Mouse (Mus musculus): ENCODE measurements around the gene Plekhm1. TPM values are rescaled to one million over a fixed set of nuclear protein-coding genes. Genes with fewer than 3 reads are reported as not detected.

Plekhm1 gene
- polyA plus RNA-seq, 1 experiment: 23.7 TPM

- H3K4me3 ChIP-seq (replicated peaks; ENCODE audit: control insufficient read depth, low read depth, low read length): no peak overlapping the region
- H3K27ac ChIP-seq (ENCODE audit: control insufficient read depth, insufficient read depth, low read depth, low read length, poor library complexity): no peak overlapping the region
- TF ChIP-seq CTCF (IDR thresholded peaks at IDR 0.05; ENCODE audit: control insufficient read depth, insufficient read depth, low read length) (no peak), POLR2A (IDR thresholded peaks at IDR 0.05; ENCODE audit: borderline replicate concordance, control insufficient read depth, low read depth, low read length) (no peak)
- H3K4me1 ChIP-seq (ENCODE audit: control insufficient read depth, insufficient read depth, low read length): peaks cover 7% of the 10 kb centered on the region
- WGBS: 65% methylated on average over 9 of the region's 9 CpGs
These were observed 38.6 kb downstream of the Plekhm1 start for GRCm38 (mm10) chr11:103373922-103374321.

- Histone ChIP-seq H3K4me3 (replicated peaks; ENCODE audit: control insufficient read depth, low read depth, low read length) (no peak overlapping the region), H3K4me1 (ENCODE audit: control insufficient read depth, insufficient read depth, low read length) (peaks cover 7% of the 10 kb centered on the region), H3K27ac (ENCODE audit: control insufficient read depth, insufficient read depth, low read depth, low read length, poor library complexity) (no peak overlapping the region)
- TF ChIP-seq POLR2A (IDR thresholded peaks at IDR 0.05; ENCODE audit: borderline replicate concordance, control insufficient read depth, low read depth, low read length) (no peak), CTCF (IDR thresholded peaks at IDR 0.05; ENCODE audit: control insufficient read depth, insufficient read depth, low read length) (no peak)
- 54% methylated on average over 4 of the region's 4 CpGs for WGBS
These were observed 39.9 kb downstream of the Plekhm1 start for GRCm38 (mm10) chr11:103372561-103372960.

GRCm38 (mm10) chr11:103372068-103372467, 40.4 kb downstream of the Plekhm1 start:
- H3K27ac ChIP-seq (ENCODE audit: control insufficient read depth, insufficient read depth, low read depth, low read length, poor library complexity): no peak overlapping the region
- TF ChIP-seq CTCF (IDR thresholded peaks at IDR 0.05; ENCODE audit: control insufficient read depth, insufficient read depth, low read length): no peak
- no peak for TF ChIP-seq POLR2A (IDR thresholded peaks at IDR 0.05; ENCODE audit: borderline replicate concordance, control insufficient read depth, low read depth, low read length)
- WGBS: 38% methylated on average over 3 of the region's 3 CpGs
- H3K4me3 ChIP-seq (replicated peaks; ENCODE audit: control insufficient read depth, low read depth, low read length): no peak overlapping the region
- H3K4me1 ChIP-seq (ENCODE audit: control insufficient read depth, insufficient read depth, low read length): peaks cover 7% of the 10 kb centered on the region

GRCm38 (mm10) chr11:103371222-103371539, 41.3 kb downstream of the Plekhm1 start:
- no peak overlapping the region for H3K27ac ChIP-seq (ENCODE audit: control insufficient read depth, insufficient read depth, low read depth, low read length, poor library complexity)

GRCm38 (mm10) chr11:103370397-103371221, 41.9 kb downstream of the Plekhm1 start:
- Histone ChIP-seq H3K27ac (ENCODE audit: control insufficient read depth, insufficient read depth, low read depth, low read length, poor library complexity) (no peak overlapping the region), H3K4me1 (ENCODE audit: control insufficient read depth, insufficient read depth, low read length) (peaks cover 7% of the 10 kb centered on the region), H3K4me3 (replicated peaks; ENCODE audit: control insufficient read depth, low read depth, low read length) (no peak overlapping the region)
- TF ChIP-seq CTCF (IDR thresholded peaks at IDR 0.05; ENCODE audit: control insufficient read depth, insufficient read depth, low read length) (no peak), POLR2A (IDR thresholded peaks at IDR 0.05; ENCODE audit: borderline replicate concordance, control insufficient read depth, low read depth, low read length) (no peak)
- WGBS: 84% methylated on average over 9 of the region's 9 CpGs

More at GRCm38 (mm10) chr11:103371222-103371539, 41.3 kb downstream of the Plekhm1 start:
- peaks cover 7% of the 10 kb centered on the region for H3K4me1 ChIP-seq (ENCODE audit: control insufficient read depth, insufficient read depth, low read length)
- 44% methylated on average over 3 of the region's 3 CpGs for WGBS
- H3K4me3 ChIP-seq (replicated peaks; ENCODE audit: control insufficient read depth, low read depth, low read length): no peak overlapping the region
- TF ChIP-seq POLR2A (IDR thresholded peaks at IDR 0.05; ENCODE audit: borderline replicate concordance, control insufficient read depth, low read depth, low read length): no peak
- no peak for TF ChIP-seq CTCF (IDR thresholded peaks at IDR 0.05; ENCODE audit: control insufficient read depth, insufficient read depth, low read length)

- Histone ChIP-seq H3K4me1 (ENCODE audit: control insufficient read depth, insufficient read depth, low read length) (peaks cover 1% of the 10 kb centered on the region; the same call in 1 of the 2 replicates), H3K27ac (ENCODE audit: control insufficient read depth, insufficient read depth, low read depth, low read length, poor library complexity) (no peak overlapping the region), H3K4me3 (replicated peaks; ENCODE audit: control insufficient read depth, low read depth, low read length) (no peak overlapping the region)
- no peak for TF ChIP-seq CTCF (IDR thresholded peaks at IDR 0.05; ENCODE audit: control insufficient read depth, insufficient read depth, low read length)
- no peak for TF ChIP-seq POLR2A (IDR thresholded peaks at IDR 0.05; ENCODE audit: borderline replicate concordance, control insufficient read depth, low read depth, low read length)
- 77% methylated on average over 4 of the region's 4 CpGs for WGBS
These were observed 47.0 kb downstream of the Plekhm1 start for GRCm38 (mm10) chr11:103365530-103365929.

- Histone ChIP-seq H3K4me1 (ENCODE audit: control insufficient read depth, insufficient read depth, low read length) (peaks cover 1% of the 10 kb centered on the region; the same call in 1 of the 2 replicates), H3K27ac (ENCODE audit: control insufficient read depth, insufficient read depth, low read depth, low read length, poor library complexity) (no peak overlapping the region), H3K4me3 (replicated peaks; ENCODE audit: control insufficient read depth, low read depth, low read length) (no peak overlapping the region)
- TF ChIP-seq POLR2A (IDR thresholded peaks at IDR 0.05; ENCODE audit: borderline replicate concordance, control insufficient read depth, low read depth, low read length) (no peak), CTCF (IDR thresholded peaks at IDR 0.05; ENCODE audit: control insufficient read depth, insufficient read depth, low read length) (no peak)
- WGBS: 84% methylated on average over 3 of the region's 3 CpGs
These were observed 47.5 kb downstream of the Plekhm1 start for GRCm38 (mm10) chr11:103365022-103365421.

- Histone ChIP-seq H3K4me3 (replicated peaks; ENCODE audit: control insufficient read depth, low read depth, low read length) (no peak overlapping the region), H3K4me1 (ENCODE audit: control insufficient read depth, insufficient read depth, low read length) (peaks cover 1% of the 10 kb centered on the region; the same call in 1 of the 2 replicates), H3K27ac (ENCODE audit: control insufficient read depth, insufficient read depth, low read depth, low read length, poor library complexity) (no peak overlapping the region)
- 37% methylated on average over 5 of the region's 5 CpGs for WGBS
- no peak for TF ChIP-seq CTCF (IDR thresholded peaks at IDR 0.05; ENCODE audit: control insufficient read depth, insufficient read depth, low read length)
- TF ChIP-seq POLR2A (IDR thresholded peaks at IDR 0.05; ENCODE audit: borderline replicate concordance, control insufficient read depth, low read depth, low read length): no peak
These were observed 48.2 kb downstream of the Plekhm1 start for GRCm38 (mm10) chr11:103364335-103364734.

All from bone marrow, adult 2 months (tissue).